Mouse (Mus musculus) lung, postnatal 10 days (tissue): ENCODE results near the gene Fars2.

Experiments used
- DNase-seq: peaks from one replicate; pipeline ENCODE4 v3.0.0; 2021

Fars2 gene

GRCm38 (mm10) chr13:36722309-36722708 lies 605.1 kb downstream of the Fars2 start:
- no peak for DNase-seq

GRCm38 (mm10) chr13:36723726-36724300 lies 606.6 kb downstream of the Fars2 start:
- no peak for DNase-seq

GRCm38 (mm10) chr13:36724533-36725470 lies 607.6 kb downstream of the Fars2 start:
- DNase-seq: no peak

GRCm38 (mm10) chr13:36725881-36726280 lies 608.7 kb downstream of the Fars2 start:
- DNase-seq: no peak

- DNase-seq: no peak
Observed at GRCm38 (mm10) chr13:36726551-36726950, 609.3 kb downstream of the Fars2 start.

GRCm38 (mm10) chr13:36726951-36727778 lies 610.0 kb downstream of the Fars2 start:
- DNase-seq: no peak

GRCm38 (mm10) chr13:36727779-36728470 lies 610.7 kb downstream of the Fars2 start:
- no peak for DNase-seq

- no peak for DNase-seq
Observed at GRCm38 (mm10) chr13:36728509-36728908, 611.3 kb downstream of the Fars2 start.

GRCm38 (mm10) chr13:36729731-36730340 lies 612.6 kb downstream of the Fars2 start:
- no peak for DNase-seq

- no peak for DNase-seq
Observed at GRCm38 (mm10) chr13:36730341-36730761, 613.1 kb downstream of the Fars2 start.

- no peak for DNase-seq
Observed at GRCm38 (mm10) chr13:36731016-36731930, 614.1 kb downstream of the Fars2 start.

- DNase-seq: no peak
Observed at GRCm38 (mm10) chr13:36731931-36732461, 614.8 kb downstream of the Fars2 start.

GRCm38 (mm10) chr13:36732891-36733490 lies 615.8 kb downstream of the Fars2 start:
- DNase-seq: no peak

- DNase-seq: no peak
Observed at GRCm38 (mm10) chr13:36733566-36733965, 616.4 kb downstream of the Fars2 start.

GRCm38 (mm10) chr13:36733989-36734690 lies 616.9 kb downstream of the Fars2 start:
- DNase-seq: no peak

GRCm38 (mm10) chr13:36734731-36735571 lies 617.7 kb downstream of the Fars2 start, which contains the start of gene Nrn1:
TSS of gene Nrn1 (minus strand) at chr13:36735131.
- DNase-seq: no peak

GRCm38 (mm10) chr13:36735901-36736618 lies 618.8 kb downstream of the Fars2 start:
- DNase-seq: peak; percentile 31

- DNase-seq: no peak
Observed at GRCm38 (mm10) chr13:36736619-36736996, 619.4 kb downstream of the Fars2 start.
